Mouse (Mus musculus): ENCODE results near the gene Acsl3. TPM values are rescaled to one million over a fixed set of nuclear protein-coding genes. Genes with fewer than 3 reads are reported as not detected.

Gene Acsl3
- polyA plus RNA-seq, 1 experiment: 297 TPM

- WGBS: 78% methylated on average over 8 of the region's 8 CpGs
- Histone ChIP-seq H3K4me1 (ENCODE audit: control insufficient read depth, insufficient read depth, low read length) (no peaks in the 10 kb centered on the region), H3K27ac (ENCODE audit: insufficient read depth, low read depth, low read length) (no peak overlapping the region), H3K4me3 (ENCODE audit: insufficient read depth, low read depth, low read length) (no peak overlapping the region)
- TF ChIP-seq POLR2A (IDR thresholded peaks at IDR 0.05; ENCODE audit: insufficient read depth, low read depth, low read length) (no peak), CTCF (IDR thresholded peaks at IDR 0.05; ENCODE audit: insufficient read depth, low read depth, low read length) (no peak)
Measured at GRCm38 (mm10) chr1:78647317-78647885, 10.2 kb upstream of the Acsl3 start.

- Histone ChIP-seq H3K4me3 (ENCODE audit: insufficient read depth, low read depth, low read length) (no peak overlapping the region), H3K4me1 (ENCODE audit: control insufficient read depth, insufficient read depth, low read length) (no peaks in the 10 kb centered on the region), H3K27ac (ENCODE audit: insufficient read depth, low read depth, low read length) (no peak overlapping the region)
- 56% methylated on average over 6 of the region's 6 CpGs for WGBS
- TF ChIP-seq CTCF (IDR thresholded peaks at IDR 0.05; ENCODE audit: insufficient read depth, low read depth, low read length) (no peak), POLR2A (IDR thresholded peaks at IDR 0.05; ENCODE audit: insufficient read depth, low read depth, low read length) (no peak)
Measured at GRCm38 (mm10) chr1:78649269-78650061, 8.2 kb upstream of the Acsl3 start.

GRCm38 (mm10) chr1:78656472-78656871, 1.2 kb upstream of the Acsl3 start:
- TF ChIP-seq CTCF (IDR thresholded peaks at IDR 0.05; ENCODE audit: insufficient read depth, low read depth, low read length) (no peak), POLR2A (IDR thresholded peaks at IDR 0.05; ENCODE audit: insufficient read depth, low read depth, low read length) (no peak)
- Histone ChIP-seq H3K4me1 (ENCODE audit: control insufficient read depth, insufficient read depth, low read length) (no peaks in the 10 kb centered on the region), H3K4me3 (ENCODE audit: insufficient read depth, low read depth, low read length) (no peak overlapping the region), H3K27ac (ENCODE audit: insufficient read depth, low read depth, low read length) (no peak overlapping the region)
- WGBS: 34% methylated on average over 2 of the region's 2 CpGs

DNA sequence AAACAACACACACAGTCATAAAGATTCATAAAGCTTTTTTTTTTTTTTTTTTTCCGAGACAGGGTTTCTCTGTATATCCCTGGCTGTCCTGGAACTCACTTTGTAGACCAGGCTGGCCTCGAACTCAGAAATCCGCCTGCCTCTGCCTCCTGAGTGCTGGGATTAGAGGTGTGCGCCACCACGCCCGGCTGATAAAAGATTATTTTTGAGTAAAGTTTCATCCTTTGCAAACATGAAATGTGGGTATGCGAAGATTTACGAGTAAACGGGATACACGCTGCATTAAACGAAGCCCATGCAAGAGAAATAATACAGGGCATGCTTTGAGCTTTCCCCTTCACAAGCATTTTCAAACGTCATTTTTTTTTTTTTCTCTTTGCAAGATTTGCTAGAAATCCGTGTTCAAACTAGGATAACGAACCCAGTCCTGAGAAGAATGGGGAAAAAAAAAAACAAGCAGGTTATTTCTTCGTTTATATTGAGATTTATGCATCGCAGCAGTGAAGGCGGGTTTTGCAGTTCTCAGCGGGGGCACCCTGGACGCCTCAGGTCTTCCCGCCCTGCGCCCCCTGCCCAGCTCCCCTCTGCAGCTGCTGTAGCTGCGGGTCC, 500 bp upstream of the Acsl3 start:
- no peaks in the 10 kb centered on the region for H3K4me1 ChIP-seq (ENCODE audit: control insufficient read depth, insufficient read depth, low read length)
- TF ChIP-seq CTCF (IDR thresholded peaks at IDR 0.05; ENCODE audit: insufficient read depth, low read depth, low read length): no peak
- TF ChIP-seq POLR2A (IDR thresholded peaks at IDR 0.05; ENCODE audit: insufficient read depth, low read depth, low read length): no peak
- WGBS: 26% methylated on average over 22 of the region's 22 CpGs
- H3K27ac ChIP-seq (ENCODE audit: insufficient read depth, low read depth, low read length): peak overlapping the region; percentile 64
- H3K4me3 ChIP-seq (ENCODE audit: insufficient read depth, low read depth, low read length): peak overlapping the region; percentile 98

DNA sequence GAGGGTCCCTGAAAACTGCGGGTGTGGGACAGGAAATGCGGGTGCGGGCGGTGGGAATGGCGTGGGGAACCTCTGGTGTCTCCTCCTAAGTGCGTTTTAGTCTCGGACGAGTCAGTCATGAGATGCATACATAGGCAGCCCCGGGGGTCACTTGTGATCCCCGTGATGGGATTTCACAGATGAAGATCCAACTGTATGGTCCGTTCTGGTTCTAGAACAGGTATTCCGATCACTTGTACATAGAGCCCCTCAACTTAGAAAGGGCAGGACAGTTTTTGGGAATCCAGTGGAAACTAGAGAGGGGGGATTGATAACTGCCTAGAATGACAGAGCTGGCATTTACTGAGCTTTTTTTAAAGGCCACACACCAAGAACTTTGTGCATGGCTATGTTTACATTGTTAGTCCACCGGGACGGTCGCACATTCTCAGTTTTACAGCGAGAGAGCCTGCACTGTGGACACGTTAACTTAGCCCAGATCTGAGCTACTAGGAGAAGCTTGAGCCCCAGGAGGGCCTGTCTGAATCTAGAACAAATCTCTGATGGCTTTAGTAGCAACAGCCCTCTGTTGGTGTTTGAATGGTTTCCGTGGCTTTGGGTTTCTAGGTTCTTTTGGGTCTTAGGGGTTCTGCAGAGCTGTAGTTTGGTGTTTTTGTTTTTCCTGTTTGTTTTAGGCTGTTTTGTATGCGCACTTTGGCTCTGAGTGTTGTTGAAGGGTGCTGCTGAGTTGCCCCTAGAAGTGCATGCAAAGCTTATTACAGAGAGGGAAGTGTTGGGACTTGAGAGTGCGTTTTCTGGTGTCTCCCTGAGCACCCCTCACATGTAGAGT, 1.0 kb downstream of the Acsl3 start:
- Histone ChIP-seq H3K4me3 (ENCODE audit: insufficient read depth, low read depth, low read length) (peak overlapping the region; percentile 98), H3K27ac (ENCODE audit: insufficient read depth, low read depth, low read length) (peak overlapping the region; percentile 92), H3K4me1 (ENCODE audit: control insufficient read depth, insufficient read depth, low read length) (no peaks in the 10 kb centered on the region)
- TF ChIP-seq CTCF (IDR thresholded peaks at IDR 0.05; ENCODE audit: insufficient read depth, low read depth, low read length): no peak
- TF ChIP-seq POLR2A (IDR thresholded peaks at IDR 0.05; ENCODE audit: insufficient read depth, low read depth, low read length): no peak
- under 1% methylated on average over 20 of the region's 20 CpGs for WGBS

- peak overlapping the region; percentile 98 for H3K4me3 ChIP-seq (ENCODE audit: insufficient read depth, low read depth, low read length)
- 23% methylated on average over 4 of the region's 4 CpGs for WGBS
- no peaks in the 10 kb centered on the region for H3K4me1 ChIP-seq (ENCODE audit: control insufficient read depth, insufficient read depth, low read length)
- H3K27ac ChIP-seq (ENCODE audit: insufficient read depth, low read depth, low read length): peak overlapping the region; percentile 38; the same call in 1 of the 2 replicates
- TF ChIP-seq POLR2A (IDR thresholded peaks at IDR 0.05; ENCODE audit: insufficient read depth, low read depth, low read length): no peak
- TF ChIP-seq CTCF (IDR thresholded peaks at IDR 0.05; ENCODE audit: insufficient read depth, low read depth, low read length): no peak
Measured at GRCm38 (mm10) chr1:78659270-78659823, 1.7 kb downstream of the Acsl3 start.

DNA sequence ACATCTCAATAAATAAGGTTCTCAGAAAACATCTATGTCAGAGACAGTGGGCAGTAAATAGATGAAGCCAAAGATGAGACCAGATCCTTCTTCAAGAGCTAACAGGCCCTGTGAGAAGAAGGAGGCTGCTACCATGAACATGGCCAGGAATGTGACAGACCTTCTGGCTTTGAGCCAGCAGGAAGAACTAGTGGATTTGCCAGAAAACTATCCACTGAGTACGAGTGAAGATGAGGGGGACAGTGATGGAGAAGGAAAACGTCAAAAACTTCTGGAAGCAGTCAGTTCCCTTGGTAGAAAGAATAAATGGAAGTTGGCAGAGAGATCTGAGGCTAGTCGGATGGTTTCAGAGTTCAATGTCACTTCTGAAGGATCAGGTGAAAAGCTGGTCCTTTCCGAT, 6.7 kb downstream of the Acsl3 start:
- no peak overlapping the region for H3K27ac ChIP-seq (ENCODE audit: insufficient read depth, low read depth, low read length)
- WGBS: 59% methylated on average over 4 of the region's 4 CpGs
- H3K4me3 ChIP-seq (ENCODE audit: insufficient read depth, low read depth, low read length): no peak overlapping the region
- TF ChIP-seq CTCF (IDR thresholded peaks at IDR 0.05; ENCODE audit: insufficient read depth, low read depth, low read length) (no peak), POLR2A (IDR thresholded peaks at IDR 0.05; ENCODE audit: insufficient read depth, low read depth, low read length) (no peak)
- 0 out of 2 replicates have a peak, but pooled peaks cover 2% of the 10 kb centered on the region for H3K4me1 ChIP-seq (ENCODE audit: control insufficient read depth, insufficient read depth, low read length)

DNA sequence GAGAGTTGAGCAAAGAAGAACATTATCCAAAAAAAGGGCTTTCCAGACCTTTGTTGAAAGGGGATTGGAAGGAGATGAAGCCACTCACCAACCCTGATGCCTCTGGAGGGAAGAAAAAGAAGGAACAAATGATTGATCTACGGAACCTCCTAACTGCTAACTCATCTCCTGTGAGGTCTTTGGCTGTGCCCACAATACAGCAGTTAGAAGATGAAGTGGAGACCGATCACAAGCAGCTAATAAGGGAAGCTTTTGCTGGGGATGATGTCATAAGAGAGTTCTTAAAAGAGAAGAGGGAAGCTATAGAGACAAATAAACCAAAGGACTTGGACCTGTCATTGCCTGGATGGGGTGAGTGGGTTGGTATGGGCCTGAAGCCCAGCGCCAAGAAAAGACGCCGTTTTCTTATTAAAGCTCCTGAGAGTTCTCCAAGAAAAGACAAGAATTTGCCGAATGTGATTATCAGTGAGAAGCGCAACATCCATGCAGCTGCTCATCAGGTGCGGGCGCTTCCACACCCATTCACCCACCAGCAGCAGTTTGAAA, 8.4 kb downstream of the Acsl3 start:
- 71% methylated on average over 9 of the region's 9 CpGs for WGBS
- 0 out of 2 replicates have a peak, but pooled peaks cover 2% of the 10 kb centered on the region for H3K4me1 ChIP-seq (ENCODE audit: control insufficient read depth, insufficient read depth, low read length)
- no peak overlapping the region for H3K4me3 ChIP-seq (ENCODE audit: insufficient read depth, low read depth, low read length)
- H3K27ac ChIP-seq (ENCODE audit: insufficient read depth, low read depth, low read length): no peak overlapping the region
- TF ChIP-seq CTCF (IDR thresholded peaks at IDR 0.05; ENCODE audit: insufficient read depth, low read depth, low read length) (no peak), POLR2A (IDR thresholded peaks at IDR 0.05; ENCODE audit: insufficient read depth, low read depth, low read length) (no peak)
